Mouse (Mus musculus): Measurements from ENCODE around the gene Fahd1.

Gene Fahd1

GRCm38 (mm10) chr17:24885356-24886133, 35.4 kb upstream of the Fahd1 start:
- DNase-seq (ENCODE audit: low spot score in 2 of 2), result no peak

DNA sequence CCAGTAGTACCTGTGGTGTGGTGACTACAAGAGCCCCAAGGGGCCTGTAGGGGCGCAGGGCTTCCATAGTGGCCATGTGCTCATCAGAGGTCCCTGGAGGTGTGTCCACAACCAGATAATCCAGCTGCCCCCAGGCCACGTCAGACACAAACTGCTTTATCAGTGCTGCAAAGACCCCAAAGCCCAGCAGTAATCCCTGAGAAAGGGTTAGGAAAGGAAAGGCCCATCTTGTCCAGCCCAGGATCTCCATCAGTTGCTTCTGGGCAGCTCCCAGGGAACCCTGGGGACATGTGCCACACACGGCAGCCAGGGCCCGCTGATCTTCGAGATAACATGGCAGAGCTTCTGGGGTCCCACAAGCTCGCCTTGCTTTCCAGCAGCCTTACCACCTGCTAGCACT, 34.2 kb upstream of the Fahd1 start:
- no peak for DNase-seq (ENCODE audit: low spot score in 2 of 2)

- no peak for DNase-seq (ENCODE audit: low spot score in 2 of 2)
Measured at GRCm38 (mm10) chr17:24881738-24882440, 31.7 kb upstream of the Fahd1 start.

GRCm38 (mm10) chr17:24878531-24878930, 28.4 kb upstream of the Fahd1 start:
- DNase-seq (ENCODE audit: low spot score in 2 of 2), result no peak

- DNase-seq (ENCODE audit: low spot score in 2 of 2), result no peak
Measured at GRCm38 (mm10) chr17:24878117-24878397, 27.9 kb upstream of the Fahd1 start.

DNA sequence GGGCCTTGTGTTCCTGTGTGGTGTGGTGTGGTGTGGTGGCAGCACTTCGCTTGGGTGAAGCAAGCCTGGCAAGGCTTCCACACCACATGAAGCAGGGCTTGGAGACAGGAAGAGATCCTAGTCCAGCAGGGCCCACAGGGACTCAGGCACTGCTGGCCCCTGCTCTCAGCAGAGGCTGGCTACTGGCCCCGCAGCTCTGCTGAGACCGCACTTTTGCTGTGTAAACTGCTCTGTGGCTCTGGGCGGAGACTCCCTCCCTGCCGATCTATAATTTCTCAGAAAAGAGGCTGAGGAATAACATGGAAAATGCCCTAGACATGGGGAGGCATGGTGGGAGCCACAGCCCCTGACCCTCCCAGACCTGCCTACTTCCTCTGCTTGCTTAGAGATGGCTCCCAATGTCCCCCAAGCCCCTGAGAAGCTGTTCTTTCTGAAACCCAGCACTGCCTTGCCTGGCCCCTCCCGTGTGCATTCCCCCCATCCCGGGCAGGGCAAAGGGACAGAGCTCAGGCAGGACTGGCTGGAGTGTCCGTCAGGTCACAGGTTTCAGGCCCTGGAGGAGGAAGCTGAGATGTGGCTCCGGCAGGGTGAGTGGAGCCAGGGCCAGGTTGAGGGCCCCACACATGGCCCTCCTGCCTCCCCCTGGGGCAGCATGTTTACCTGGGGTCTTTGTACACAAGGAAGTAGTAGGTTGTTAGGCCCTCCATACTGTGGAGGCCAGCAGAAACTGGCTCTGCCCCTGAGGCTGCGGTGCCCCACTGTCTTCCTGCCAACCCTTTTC, 27.4 kb upstream of the Fahd1 start:
- no peak for DNase-seq (ENCODE audit: low spot score in 2 of 2)

- DNase-seq (ENCODE audit: low spot score in 2 of 2), result no peak
Measured at GRCm38 (mm10) chr17:24874989-24875388, 24.8 kb upstream of the Fahd1 start.

GRCm38 (mm10) chr17:24874405-24874745, 24.2 kb upstream of the Fahd1 start:
- DNase-seq (ENCODE audit: low spot score in 2 of 2), result no peak

DNA sequence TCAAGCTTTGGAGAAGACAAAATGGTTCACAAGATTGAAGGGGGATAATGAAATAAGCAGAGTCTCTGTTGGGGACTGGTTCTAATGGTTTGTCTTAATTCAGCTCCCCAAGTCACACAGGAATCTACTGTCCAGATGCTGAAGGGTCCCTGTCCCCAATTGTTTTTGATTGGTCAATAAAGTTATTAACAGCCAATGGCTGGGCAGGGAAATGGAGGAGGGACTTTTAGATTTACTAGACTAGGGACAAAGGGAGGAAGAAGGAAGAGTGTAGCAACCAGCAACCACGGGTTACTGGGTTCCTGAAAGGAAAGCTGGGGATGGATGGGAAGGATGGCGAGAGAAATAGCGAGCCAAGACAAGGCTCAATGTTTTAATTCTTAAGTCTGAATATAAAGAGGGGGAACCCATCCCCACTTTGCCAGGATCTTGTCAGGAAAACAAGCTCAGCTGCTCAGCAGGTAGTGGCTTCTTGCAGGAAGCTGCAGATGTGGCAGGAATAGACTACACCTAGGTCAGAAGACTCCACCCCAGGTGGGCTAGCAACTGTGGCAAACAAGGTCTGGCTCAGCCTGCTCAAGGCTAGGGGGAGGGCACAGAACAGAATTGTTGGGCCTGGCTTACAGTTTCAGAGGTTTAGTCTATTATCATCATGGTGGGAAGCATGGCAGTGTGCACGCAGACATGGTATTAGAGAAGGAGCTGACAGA, 23.7 kb upstream of the Fahd1 start:
- DNase-seq (ENCODE audit: low spot score in 2 of 2), result no peak

DNA sequence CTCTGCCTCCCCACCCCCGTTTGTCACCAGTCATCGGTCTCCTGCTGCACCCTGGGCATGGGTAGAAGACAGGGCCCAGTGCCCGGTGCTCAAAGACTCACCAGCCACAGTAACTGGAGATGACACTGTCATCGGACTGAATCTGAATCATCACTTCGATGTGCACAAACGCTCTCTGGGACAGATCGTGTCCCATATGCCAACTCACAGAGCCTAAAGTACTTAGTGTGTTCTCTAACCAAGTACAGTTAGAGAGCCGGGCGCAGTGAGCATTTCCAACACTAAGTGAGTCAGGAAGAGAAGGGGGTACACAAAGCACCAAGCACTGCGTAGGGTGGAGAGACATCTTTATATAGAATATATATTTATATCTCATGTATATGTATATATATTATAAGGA, 17.8 kb upstream of the Fahd1 start:
- DNase-seq (ENCODE audit: low spot score in 2 of 2), result peak in 1 of 2 experiments; percentile 42

DNA sequence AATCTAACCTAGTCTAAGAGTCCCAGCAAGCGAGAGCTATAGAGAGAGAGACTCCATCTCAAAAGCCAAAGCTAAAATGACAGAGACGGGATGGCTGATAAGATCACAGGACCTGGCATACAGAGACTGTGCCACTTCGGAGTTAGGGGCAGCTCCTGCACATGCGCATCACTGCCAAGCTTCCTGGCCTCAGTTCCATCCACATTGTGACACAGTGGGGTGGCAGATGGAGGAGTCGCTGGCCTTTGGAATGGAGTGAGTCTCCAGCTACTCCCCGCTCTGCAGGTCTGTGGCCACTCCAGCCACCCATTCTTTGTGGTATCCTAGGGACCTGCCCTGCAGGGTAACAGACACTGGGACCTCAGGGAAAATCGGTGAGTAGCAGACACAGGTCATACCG, 15.6 kb upstream of the Fahd1 start, which contains the start of gene Igfals:
Gene Igfals, plus strand, starts transcription at position 222 of the 400 bp plus-strand sequence.
- no peak for DNase-seq (ENCODE audit: low spot score in 2 of 2)

DNA sequence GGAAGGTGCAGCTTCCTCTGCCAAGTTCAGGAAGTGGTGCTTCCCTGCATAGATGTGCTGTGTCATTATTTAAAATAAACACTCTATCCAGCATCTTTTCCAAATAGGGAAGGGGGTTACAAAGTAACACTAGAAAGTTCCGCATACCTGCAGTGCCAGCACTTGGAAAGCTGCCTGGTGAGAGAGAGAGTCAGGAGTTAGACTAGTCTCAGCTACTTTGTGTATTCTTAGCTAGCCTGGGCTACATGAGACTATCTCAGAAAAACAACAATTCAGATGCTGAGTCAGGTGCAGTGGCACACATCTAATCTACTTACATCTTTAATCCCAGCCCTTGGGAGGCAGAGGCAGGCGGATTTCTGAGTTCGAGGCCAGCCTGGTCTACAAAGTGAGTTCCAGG, 11.6 kb upstream of the Fahd1 start:
- DNase-seq (ENCODE audit: low spot score in 2 of 2), result no peak

DNA sequence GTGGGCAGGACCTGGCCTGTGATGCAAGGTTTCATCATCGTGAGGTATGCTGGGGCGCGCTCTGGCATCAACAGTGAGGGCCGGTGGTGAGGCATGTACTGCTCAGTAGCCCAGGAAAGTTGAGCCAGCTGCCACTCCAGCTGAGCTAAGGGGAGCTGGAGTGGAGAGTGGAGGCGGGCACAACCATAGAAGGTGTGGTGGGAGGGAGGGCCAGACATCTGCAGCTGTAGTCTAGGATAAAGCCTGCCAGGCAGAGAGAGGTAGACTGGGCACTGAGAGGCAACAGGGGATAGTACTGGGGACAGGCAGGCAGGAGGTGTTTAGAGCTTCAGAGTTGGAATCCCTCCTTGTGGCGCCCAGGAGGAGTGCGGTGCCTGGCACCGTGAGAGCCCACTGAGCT, 9.9 kb upstream of the Fahd1 start:
- DNase-seq (ENCODE audit: low spot score in 2 of 2), result no peak

GRCm38 (mm10) chr17:24858967-24859366, 8.8 kb upstream of the Fahd1 start:
- no peak for DNase-seq (ENCODE audit: low spot score in 2 of 2)

DNA sequence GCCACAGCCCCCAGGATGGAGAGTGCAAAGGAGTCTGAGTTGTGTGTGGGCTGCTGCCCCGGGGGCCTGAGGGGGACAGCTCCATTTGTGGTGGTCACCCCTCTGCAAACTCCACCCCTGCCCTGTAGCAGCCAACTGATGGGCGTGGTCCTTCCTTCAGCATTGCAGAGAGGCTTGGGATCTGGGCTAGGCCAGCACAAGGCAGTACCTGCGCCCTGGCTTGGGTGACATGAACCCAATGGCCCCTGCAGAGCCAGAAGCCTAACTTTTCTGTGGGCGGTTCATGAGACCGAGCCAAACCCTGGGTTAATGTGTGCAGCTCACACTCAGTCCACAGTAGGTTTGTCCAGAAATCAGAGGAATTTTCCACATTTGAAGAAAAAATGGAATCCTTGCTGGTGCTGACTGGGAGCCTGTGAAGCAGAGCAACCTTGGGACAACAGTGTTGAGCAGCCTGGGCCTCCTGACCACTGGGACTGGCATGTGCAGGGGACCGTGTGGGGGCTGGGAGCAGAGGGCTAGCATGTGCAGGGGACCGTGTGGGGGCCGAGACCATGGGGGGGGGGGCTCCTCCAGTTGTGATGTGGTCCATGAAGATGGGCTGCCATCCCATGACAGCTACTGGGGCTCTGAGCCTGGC, 7.8 kb upstream of the Fahd1 start:
- DNase-seq (ENCODE audit: low spot score in 2 of 2), result no peak

DNA sequence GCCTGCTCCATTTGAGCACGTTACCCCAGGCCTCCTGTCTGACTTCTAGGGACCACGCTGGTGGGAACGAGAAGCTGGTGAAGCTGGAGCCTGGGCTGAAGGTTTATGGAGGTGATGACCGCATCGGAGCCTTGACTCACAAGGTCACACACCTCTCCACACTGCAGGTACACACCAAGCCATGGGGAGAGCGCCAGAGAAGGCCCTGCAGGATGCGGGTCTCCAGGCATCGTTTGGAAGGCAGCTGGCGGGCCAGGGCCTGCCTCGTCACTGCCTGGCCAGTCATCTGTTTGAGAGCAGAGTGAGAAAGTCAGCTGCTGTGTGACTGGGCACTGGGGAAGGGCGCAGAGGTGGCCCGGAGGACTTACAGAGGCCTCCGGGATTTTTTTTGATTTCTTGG, 6.4 kb upstream of the Fahd1 start:
- no peak for DNase-seq (ENCODE audit: low spot score in 2 of 2)

- DNase-seq (ENCODE audit: low spot score in 2 of 2), result no peak
Measured at GRCm38 (mm10) chr17:24855838-24856464, 5.8 kb upstream of the Fahd1 start.

GRCm38 (mm10) chr17:24851381-24852125, 1.4 kb upstream of the Fahd1 start:
- no peak for DNase-seq (ENCODE audit: low spot score in 2 of 2)

DNA sequence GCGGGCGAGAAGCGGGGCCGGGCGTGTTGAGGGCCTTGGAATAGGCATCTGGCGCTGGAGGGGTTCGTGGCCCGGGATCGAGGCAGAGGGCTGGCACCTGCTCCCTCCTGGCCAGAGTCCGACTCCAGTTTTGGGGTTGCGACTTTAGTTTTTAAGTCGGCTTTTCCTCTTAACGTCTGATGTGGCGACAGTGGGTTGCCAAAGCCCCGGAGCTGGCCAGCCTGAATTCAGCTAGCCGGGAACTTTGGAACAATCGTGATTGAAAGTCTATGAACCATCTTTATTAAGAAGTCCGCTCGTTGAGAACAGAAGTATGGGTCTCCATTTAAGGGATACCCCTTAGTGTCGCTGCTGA, 586 bp upstream of the Fahd1 start:
- no peak for DNase-seq (ENCODE audit: low spot score in 2 of 2)

DNA sequence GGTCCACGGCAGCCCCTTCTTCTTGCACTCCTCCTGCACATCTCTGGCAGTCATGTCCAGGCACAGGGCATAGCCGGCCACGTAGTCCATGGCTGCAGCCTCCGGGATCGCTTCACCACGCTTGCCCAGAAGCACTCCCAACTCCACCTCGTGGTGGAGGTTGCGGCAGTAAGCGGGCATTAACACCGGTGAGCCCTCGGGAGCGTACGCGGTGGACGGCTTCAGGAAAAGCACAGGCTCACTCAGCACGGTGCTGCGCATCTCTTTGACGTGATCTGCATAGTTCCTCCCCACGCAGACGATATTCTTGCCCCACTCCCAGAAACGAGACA, 465 bp downstream of the Fahd1 start:
- no peak for DNase-seq (ENCODE audit: low spot score in 2 of 2)

DNA sequence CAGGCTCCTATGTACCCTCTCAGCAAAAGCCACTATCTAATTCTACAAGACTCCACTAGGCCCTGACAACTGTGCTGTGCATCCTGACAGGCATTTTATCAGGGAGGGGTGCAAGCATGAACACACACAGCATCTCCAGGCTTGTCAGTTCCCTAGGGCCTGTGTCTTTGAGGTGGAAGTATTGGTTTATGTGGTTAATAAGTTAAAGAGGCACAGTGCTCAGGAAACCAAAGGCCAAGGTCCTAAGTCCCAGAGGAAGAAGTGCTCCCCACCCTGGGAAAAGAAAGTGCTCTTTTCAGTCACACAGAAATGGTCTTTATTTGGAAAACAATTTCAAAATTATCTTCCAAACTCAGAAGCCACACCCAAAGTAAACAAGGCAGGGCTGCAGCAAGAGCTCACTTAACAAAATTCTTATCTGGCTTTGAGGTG, 1.5 kb downstream of the Fahd1 start:
- no peak for DNase-seq (ENCODE audit: low spot score in 2 of 2)
